Mouse (Mus musculus) limb, embryonic 12.5 days (tissue): ENCODE results near the gene Tada2b. TPM values are rescaled to one million over a fixed set of nuclear protein-coding genes. Genes with fewer than 3 reads are reported as not detected.

ENCODE experiments used
- ATAC-seq: fragments of 200-750 bp; cut with Nextera tagmentation; 2 replicates; pipeline ENCODE4 v1.8.0; 2017; ENCODE audit warnings: low read depth, moderate TSS enrichment; ENCODE audit not compliant: insufficient number of reproducible peaks, insufficient read depth, low FRiP score, low TSS enrichment
- H3K27ac ChIP-seq: fragments of 300-500 bp; sonication (generic); 2 replicates; pipeline ENCODE4 v1.5.1; 2016; ENCODE audit warnings: mild to moderate bottlenecking, moderate library complexity
- H3K27me3 ChIP-seq: fragments of 300-500 bp; sonication (generic); 2 replicates; pipeline ENCODE4 v1.6.1; 2016; ENCODE audit warnings: mild to moderate bottlenecking, moderate library complexity
- H3K36me3 ChIP-seq: fragments of 300-500 bp; sonication (generic); 2 replicates; pipeline ENCODE4 v1.6.1; 2016; ENCODE audit warnings: mild to moderate bottlenecking, moderate library complexity
- H3K4me1 ChIP-seq: fragments of 300-500 bp; sonication (generic); replicated peaks from 2 replicates; pipeline ENCODE4 v1.6.1; 2016
- H3K4me2 ChIP-seq: fragments of 300-500 bp; sonication (generic); 2 replicates; pipeline ENCODE4 v1.6.1; 2016; ENCODE audit warnings: mild to moderate bottlenecking, moderate library complexity
- H3K4me3 ChIP-seq: fragments of 300-500 bp; sonication (generic); replicated peaks from 2 replicates; pipeline ENCODE4 v1.5.1; 2016; ENCODE audit warnings: mild to moderate bottlenecking
- H3K9ac ChIP-seq: fragments of 300-500 bp; sonication (generic); replicated peaks from 2 replicates; pipeline ENCODE4 v1.6.1; 2016; ENCODE audit warnings: mild to moderate bottlenecking, moderate library complexity
- H3K9me3 ChIP-seq: fragments of 300-500 bp; sonication (generic); 2 replicates; pipeline ENCODE4 v1.6.1; 2016; ENCODE audit warnings: mild to moderate bottlenecking, moderate library complexity
- WGBS: fragments of 180-500 bp; shearing (Covaris S2); methylation state at CpG from one replicate; pipeline ENCODE4 v1.1.7; 2016; 5-methylcytosine and 5-hydroxymethylcytosine counted together
- polyA plus RNA-seq: library from polyadenylated mRNA; unstranded; fragments of >200 nt; fragmentation: Nextera tagmentation; extraction: Ambion mirVana; gene quantifications from 2 replicates; pipeline ENCODE4 v1.2.1, GENCODE M21; 2016

Gene Tada2b
- polyA plus RNA-seq, result 1.8 and 2.0 TPM in 2 replicates

- peak; percentile 98 for ATAC-seq
These were observed at the start of gene Tada2b, which contains the start of gene Ccdc96 for GRCm38 (mm10) chr5:36484171-36484990. Gene Tada2b, minus strand, starts transcription at chr5:36484285. Gene Ccdc96, plus strand, starts transcription at chr5:36484588.

GRCm38 (mm10) chr5:36530129-36530751, 46.2 kb upstream of the Tada2b start:
- Histone ChIP-seq H3K4me3 (peak overlapping the region; percentile 79), H3K4me2 (peak overlapping the region; percentile 86), H3K27me3 (no peaks in the 10 kb centered on the region), H3K9ac (peak overlapping the region; percentile 83), H3K9me3 (no peaks in the 10 kb centered on the region), H3K27ac (peak overlapping the region; percentile 80), H3K4me1 (peaks cover 15% of the 10 kb centered on the region), H3K36me3 (no peaks in the 10 kb centered on the region)
- peak; percentile 98 for ATAC-seq
- WGBS, result under 1% methylated on average over 28 of the region's 28 CpGs

More at GRCm38 (mm10) chr5:36484171-36484990, at the start of gene Tada2b, which contains the start of gene Ccdc96:
- Histone ChIP-seq H3K4me2 (peak within 1 kb of the TSS; percentile 93), H3K4me3 (peak within 1 kb of the TSS; percentile 89), H3K27ac (peak within 1 kb of the TSS; percentile 67), H3K36me3 (no peaks in the 10 kb centered on the region; the same call in 1 of the 2 replicates), H3K9ac (peak within 1 kb of the TSS; percentile 86), H3K27me3 (peaks cover 23% of the 10 kb centered on the region), H3K9me3 (no peaks in the 10 kb centered on the region), H3K4me1 (peaks cover 31% of the 10 kb centered on the region)
- under 1% methylated on average over 95 of the region's 97 CpGs for WGBS

DNA sequence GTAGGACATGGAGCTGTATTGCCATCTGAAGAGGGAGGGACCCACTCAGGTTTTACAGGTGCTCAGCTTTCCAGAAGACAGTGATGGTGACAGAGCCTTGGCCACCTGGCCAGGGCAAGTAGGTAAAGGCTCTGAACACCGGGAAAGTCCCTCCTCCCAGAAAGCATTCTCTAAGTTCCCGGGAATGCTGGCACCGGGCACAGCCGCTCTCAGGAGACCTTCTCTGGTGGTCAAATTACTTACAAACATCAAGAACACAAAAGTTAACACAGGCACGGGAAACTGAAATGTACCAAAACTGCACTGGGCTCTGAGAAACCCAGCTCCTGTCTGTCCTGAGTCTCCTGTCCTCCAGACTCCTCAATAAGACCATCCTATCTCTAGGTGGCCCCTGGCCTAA, 45.6 kb upstream of the Tada2b start:
- Histone ChIP-seq H3K4me1 (peaks cover 15% of the 10 kb centered on the region), H3K27ac (peak overlapping the region; percentile 80), H3K4me3 (peak overlapping the region; percentile 79), H3K27me3 (no peaks in the 10 kb centered on the region), H3K4me2 (peak overlapping the region; percentile 86), H3K9me3 (no peaks in the 10 kb centered on the region), H3K9ac (peak overlapping the region; percentile 83), H3K36me3 (peaks cover 4% of the 10 kb centered on the region; the same call in 1 of the 2 replicates)
- WGBS, result 1% methylated on average over 5 of the region's 5 CpGs
- no peak for ATAC-seq

DNA sequence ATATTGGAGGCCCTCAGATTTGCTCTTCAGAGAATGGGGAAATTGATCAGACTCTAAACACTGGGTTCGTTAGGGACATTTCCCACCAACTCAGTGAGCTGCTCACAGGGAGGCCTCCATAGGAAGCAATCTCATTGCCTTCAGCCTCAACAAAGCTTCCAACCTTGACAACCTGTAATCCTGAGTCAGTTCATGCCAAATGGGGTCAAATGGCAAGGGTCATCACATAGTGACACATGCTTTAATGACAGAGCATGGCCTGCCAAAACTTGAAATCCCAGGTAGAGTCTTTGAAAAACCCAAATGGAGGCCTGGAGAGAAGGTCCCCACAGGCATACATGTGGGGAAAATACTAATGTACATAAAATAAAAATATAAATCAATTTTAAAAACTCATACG, 42.8 kb upstream of the Tada2b start:
- Histone ChIP-seq H3K9me3 (no peaks in the 10 kb centered on the region), H3K4me2 (no peak overlapping the region), H3K4me3 (no peak overlapping the region), H3K9ac (no peak overlapping the region), H3K27ac (no peak overlapping the region), H3K27me3 (no peaks in the 10 kb centered on the region), H3K36me3 (peaks cover 28% of the 10 kb centered on the region), H3K4me1 (peaks cover 15% of the 10 kb centered on the region)
- 91% methylated on average over 2 of the region's 2 CpGs for WGBS
- no peak for ATAC-seq

- no peak for ATAC-seq
- Histone ChIP-seq H3K4me2 (no peak overlapping the region), H3K9ac (no peak overlapping the region), H3K27ac (no peak overlapping the region), H3K9me3 (no peaks in the 10 kb centered on the region), H3K4me3 (no peak overlapping the region), H3K4me1 (peaks cover 15% of the 10 kb centered on the region), H3K27me3 (no peaks in the 10 kb centered on the region), H3K36me3 (peaks cover 35% of the 10 kb centered on the region)
- WGBS, result 83% methylated on average over 5 of the region's 5 CpGs
These were observed 42.2 kb upstream of the Tada2b start for GRCm38 (mm10) chr5:36526274-36526673.

DNA sequence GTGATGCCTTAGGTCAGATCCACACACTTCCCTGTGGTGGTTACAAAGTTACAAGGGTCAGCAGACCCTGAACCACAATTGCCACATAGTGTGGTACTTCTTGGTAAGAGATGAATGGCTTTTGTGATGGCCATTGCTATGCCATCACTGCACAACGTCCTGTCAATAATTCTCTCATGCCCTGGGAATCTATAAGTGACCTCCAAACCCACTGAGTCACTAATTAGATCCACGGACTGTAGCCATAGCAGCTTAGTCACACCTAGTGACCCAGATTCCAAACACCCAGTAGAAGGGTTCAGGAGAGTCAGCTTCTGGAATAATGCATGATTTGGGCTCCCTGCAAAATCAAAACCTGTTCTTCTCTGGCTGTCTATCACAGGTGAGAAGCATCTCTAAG, 41.1 kb upstream of the Tada2b start:
- 74% methylated on average over 2 of the region's 2 CpGs for WGBS
- H3K9me3 ChIP-seq, result no peaks in the 10 kb centered on the region
- H3K4me2 ChIP-seq, result no peak overlapping the region
- H3K4me1 ChIP-seq, result peaks cover 15% of the 10 kb centered on the region
- H3K4me3 ChIP-seq, result no peak overlapping the region
- no peak overlapping the region for H3K27ac ChIP-seq
- peaks cover 45% of the 10 kb centered on the region for H3K36me3 ChIP-seq
- H3K27me3 ChIP-seq, result no peaks in the 10 kb centered on the region
- no peak for ATAC-seq
- no peak overlapping the region for H3K9ac ChIP-seq

GRCm38 (mm10) chr5:36523219-36523703, 39.2 kb upstream of the Tada2b start:
- Histone ChIP-seq H3K36me3 (peaks cover 64% of the 10 kb centered on the region), H3K9ac (no peak overlapping the region), H3K27me3 (no peaks in the 10 kb centered on the region), H3K4me2 (no peak overlapping the region), H3K4me1 (no peaks in the 10 kb centered on the region), H3K4me3 (no peak overlapping the region), H3K27ac (no peak overlapping the region), H3K9me3 (no peaks in the 10 kb centered on the region)
- no peak for ATAC-seq
- 89% methylated on average over 5 of the region's 5 CpGs for WGBS

GRCm38 (mm10) chr5:36522782-36523181, 38.7 kb upstream of the Tada2b start:
- no peak overlapping the region for H3K9ac ChIP-seq
- WGBS, result 85% methylated on average over 2 of the region's 2 CpGs
- no peak overlapping the region for H3K4me3 ChIP-seq
- no peak overlapping the region for H3K4me2 ChIP-seq
- H3K27ac ChIP-seq, result no peak overlapping the region
- ATAC-seq, result no peak
- no peaks in the 10 kb centered on the region for H3K4me1 ChIP-seq
- H3K36me3 ChIP-seq, result peaks cover 69% of the 10 kb centered on the region
- no peaks in the 10 kb centered on the region for H3K9me3 ChIP-seq
- H3K27me3 ChIP-seq, result no peaks in the 10 kb centered on the region

GRCm38 (mm10) chr5:36519751-36520150, 35.7 kb upstream of the Tada2b start:
- Histone ChIP-seq H3K9me3 (no peaks in the 10 kb centered on the region), H3K9ac (no peak overlapping the region), H3K4me3 (no peak overlapping the region), H3K36me3 (peaks cover 95% of the 10 kb centered on the region), H3K27ac (no peak overlapping the region), H3K27me3 (no peaks in the 10 kb centered on the region), H3K4me1 (no peaks in the 10 kb centered on the region), H3K4me2 (no peak overlapping the region)
- no peak for ATAC-seq
- 84% methylated on average over 3 of the region's 3 CpGs for WGBS

- no peak overlapping the region for H3K9ac ChIP-seq
- H3K9me3 ChIP-seq, result no peaks in the 10 kb centered on the region
- H3K4me3 ChIP-seq, result no peak overlapping the region
- no peaks in the 10 kb centered on the region for H3K27me3 ChIP-seq
- no peak overlapping the region for H3K27ac ChIP-seq
- WGBS, result 74% methylated on average over 3 of the region's 3 CpGs
- H3K36me3 ChIP-seq, result peaks cover 94% of the 10 kb centered on the region
- no peaks in the 10 kb centered on the region for H3K4me1 ChIP-seq
- no peak overlapping the region for H3K4me2 ChIP-seq
- ATAC-seq, result no peak
These were observed 33.5 kb upstream of the Tada2b start for GRCm38 (mm10) chr5:36517596-36517995.

DNA sequence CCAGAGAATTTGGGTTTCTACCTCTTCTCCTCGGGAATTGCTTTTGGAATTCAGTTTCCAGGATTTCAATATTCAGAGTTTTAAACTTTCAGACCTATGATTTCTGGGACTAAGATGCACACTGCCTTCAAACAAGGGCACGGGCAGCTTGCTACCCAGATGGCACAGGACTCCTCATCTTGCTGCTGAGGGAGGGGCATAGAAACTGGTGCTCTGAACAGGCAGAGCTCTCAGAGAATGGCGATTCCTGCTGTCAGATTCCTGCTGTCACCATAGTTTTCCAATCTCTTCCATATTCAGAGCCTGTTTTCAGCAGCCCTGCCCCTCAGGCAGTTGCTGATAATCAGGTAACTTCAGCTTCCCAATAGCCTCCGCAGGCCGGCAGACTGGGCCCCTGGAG, 31.5 kb upstream of the Tada2b start:
- WGBS, result 87% methylated on average over 5 of the region's 5 CpGs
- ATAC-seq, result no peak
- Histone ChIP-seq H3K27ac (no peak overlapping the region), H3K9me3 (no peaks in the 10 kb centered on the region), H3K4me3 (no peak overlapping the region), H3K4me1 (no peaks in the 10 kb centered on the region), H3K9ac (no peak overlapping the region), H3K27me3 (no peaks in the 10 kb centered on the region), H3K36me3 (peaks cover 95% of the 10 kb centered on the region), H3K4me2 (no peak overlapping the region)
